Mouse (Mus musculus) kidney, embryonic 14.5 days (tissue): ENCODE measurements around the gene Smu1. TPM values are rescaled to one million over a fixed set of nuclear protein-coding genes. Genes with fewer than 3 reads are reported as not detected.

ENCODE experiments used
- ATAC-seq: fragments of 200-750 bp; cut with Nextera tagmentation; 2 replicates; pipeline ENCODE4 v1.8.0; 2017; ENCODE audit warnings: moderate number of reproducible peaks, mild to moderate bottlenecking, moderate TSS enrichment, moderate library complexity; ENCODE audit not compliant: low FRiP score, low TSS enrichment
- H3K27ac ChIP-seq: fragments of 300-500 bp; sonication (generic); 2 replicates; pipeline ENCODE4 v1.5.1; 2014; ENCODE audit warnings: low read depth, mild to moderate bottlenecking, low read length, moderate library complexity, mixed read lengths
- H3K27me3 ChIP-seq: fragments of 300-500 bp; sonication (generic); 2 replicates; pipeline ENCODE4 v1.6.1; 2014; ENCODE audit warnings: mild to moderate bottlenecking, low read length; ENCODE audit not compliant: control insufficient read depth, insufficient read depth
- H3K36me3 ChIP-seq: fragments of 300-500 bp; sonication (generic); 2 replicates; pipeline ENCODE4 v1.6.1; 2014; ENCODE audit warnings: low read length, mixed read lengths; ENCODE audit not compliant: control insufficient read depth, insufficient read depth
- H3K4me1 ChIP-seq: fragments of 300-500 bp; sonication (generic); 2 replicates; pipeline ENCODE4 v1.6.1; 2014; ENCODE audit warnings: low read length, mixed read lengths; ENCODE audit not compliant: control insufficient read depth, insufficient read depth
- H3K4me2 ChIP-seq: fragments of 300-500 bp; sonication (generic); replicated peaks from 2 replicates; pipeline ENCODE4 v1.6.1; 2014; ENCODE audit warnings: low read depth, mild to moderate bottlenecking, low read length
- H3K4me3 ChIP-seq: fragments of 300-500 bp; sonication (generic); 2 replicates; pipeline ENCODE4 v1.5.1; 2014; ENCODE audit warnings: mild to moderate bottlenecking, low read length
- H3K9ac ChIP-seq: fragments of 300-500 bp; sonication (generic); 2 replicates; pipeline ENCODE4 v1.6.1; 2014; ENCODE audit warnings: low read depth, mild to moderate bottlenecking, low read length, moderate library complexity
- H3K9me3 ChIP-seq: fragments of 300-500 bp; sonication (generic); 2 replicates; pipeline ENCODE4 v1.6.1; 2016; ENCODE audit warnings: low read length; ENCODE audit not compliant: control insufficient read depth
- WGBS: fragments of 180-500 bp; shearing (Covaris S2); extraction: QIAGEN DNeasy Blood & Tissue Kit; methylation state at CpG from one replicate; pipeline ENCODE4 v1.1.7; 2014; 5-methylcytosine and 5-hydroxymethylcytosine counted together
- microRNA counts: library from miRNA; unstranded; fragments of <30 nt; microRNA quantifications from one replicate; lab custom pipeline; 2017
- microRNA-seq: library from miRNA; unstranded; fragments of <30 nt; microRNA quantifications from one replicate; pipeline ENCODE4, GENCODE M21; 2016
- polyA plus RNA-seq: library from polyadenylated mRNA; unstranded; fragments of >200 nt; fragmentation: Nextera tagmentation; extraction: Ambion mirVana; gene quantifications from 2 replicates; pipeline ENCODE4 v1.2.1, GENCODE M21; 2014

Smu1 gene
- polyA plus RNA-seq, 1 experiment from 2014 or later: 171 TPM

DNA sequence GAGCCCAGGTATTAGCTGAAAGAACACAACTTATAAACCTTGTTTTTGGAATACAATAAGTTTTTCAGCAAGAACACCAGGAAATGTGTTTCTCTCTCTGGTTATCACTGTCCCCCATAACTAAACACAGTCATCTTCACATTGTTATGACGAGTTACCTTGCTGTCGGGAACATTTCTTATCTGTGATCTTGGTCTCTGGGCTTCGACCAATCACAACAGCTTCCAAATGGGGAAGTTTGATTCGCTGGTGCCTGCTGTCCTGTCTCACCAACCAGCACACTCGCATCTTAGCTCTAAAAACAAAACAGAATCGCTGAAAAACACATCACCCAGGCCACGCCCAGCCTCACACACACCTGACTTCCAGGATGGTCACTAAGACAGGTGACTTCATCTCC is 60.7 kb downstream of the Smu1 start:
- Histone ChIP-seq H3K9ac (no peak overlapping the region), H3K4me1 (peaks cover under 1% of the 10 kb centered on the region; the same call in 1 of the 2 replicates), H3K36me3 (peaks cover 38% of the 10 kb centered on the region), H3K27me3 (no peaks in the 10 kb centered on the region), H3K4me2 (no peak overlapping the region), H3K4me3 (no peak overlapping the region), H3K9me3 (no peaks in the 10 kb centered on the region), H3K27ac (no peak overlapping the region)
- ATAC-seq: no peak
- WGBS: 87% methylated on average over 7 of the region's 7 CpGs

DNA sequence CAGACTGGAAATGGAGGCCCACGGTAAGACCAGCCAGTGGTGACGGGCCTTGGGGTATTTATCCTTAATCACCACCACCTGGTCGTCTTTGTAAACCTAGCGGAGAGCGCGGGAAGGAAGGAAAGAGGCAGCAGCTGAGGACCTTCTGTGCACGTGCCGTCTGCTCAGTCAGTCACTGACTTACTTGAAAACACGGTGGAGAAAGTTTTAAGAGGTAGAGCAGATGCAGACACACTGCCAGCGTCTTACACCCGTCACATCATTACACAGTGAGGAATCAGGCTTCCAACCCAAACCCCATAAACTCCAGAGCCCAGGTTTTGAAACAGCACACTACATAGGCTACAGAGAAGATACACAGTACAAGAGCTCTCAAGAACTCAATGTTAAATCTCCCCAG is 66.6 kb downstream of the Smu1 start:
- ATAC-seq: no peak
- Histone ChIP-seq H3K4me3 (no peak overlapping the region), H3K27me3 (no peaks in the 10 kb centered on the region), H3K9me3 (no peaks in the 10 kb centered on the region), H3K9ac (no peak overlapping the region), H3K36me3 (peaks cover 68% of the 10 kb centered on the region), H3K4me1 (no peaks in the 10 kb centered on the region), H3K4me2 (no peak overlapping the region), H3K27ac (no peak overlapping the region)
- 91% methylated on average over 11 of the region's 11 CpGs for WGBS

MicroRNAs encoded within 50 kb of the gene (microRNA counts, 519-probe panel; counts per million panel counts)
- not detected for microRNA mmu-miR-207 (lab: Ali Mortazavi, UCI)

Small RNA genes lying within 50 kb of the gene (microRNA-seq; reads per million reads assigned to microRNA genes)
- gene Mir207: not detected

Other genes starting within 250 kb of the Smu1 start
- 30.7 and 31.9 TPM in 2 replicates for gene Aptx, start 54.7 kb downstream of the Smu1 start, polyA plus RNA-seq
- 497 and 506 TPM in 2 replicates for gene Dnaja1, start 35.8 kb downstream of the Smu1 start, polyA plus RNA-seq
- 36.0 and 45.8 TPM in 2 replicates for gene B4galt1, start 96.1 kb upstream of the Smu1 start, polyA plus RNA-seq
- not detected in 2 replicates for gene Spink4, start 162.1 kb upstream of the Smu1 start, polyA plus RNA-seq
- gene Bag1, start 190.4 kb upstream of the Smu1 start, polyA plus RNA-seq: 235 and 248 TPM in 2 replicates
- 113 and 137 TPM in 2 replicates for gene Chmp5, start 190.5 kb upstream of the Smu1 start, polyA plus RNA-seq
- gene Nfx1, start 213.0 kb upstream of the Smu1 start, polyA plus RNA-seq: 58.6 and 103 TPM in 2 replicates